Mouse (Mus musculus) layer of hippocampus, postnatal 10 days (tissue): Measurements from ENCODE around the gene Tapt1. TPM values are rescaled to one million over a fixed set of nuclear protein-coding genes. Genes with fewer than 3 reads are reported as not detected.

Source experiments
- DNase-seq, 2 experiments: peaks; one replicate each; pipeline ENCODE4 v3.0.0; 2021; ENCODE audit warnings: low spot score in 2 of 2
- long read RNA-seq: library from polyadenylated mRNA; stranded (forward); transcript quantifications from one replicate; pipeline ENCODE4 v2.0.0, GENCODE M21; 2023
- total RNA-seq, 2 experiments: library from RNA; stranded (reverse); gene quantifications; 2 replicates each; pipeline ENCODE4 v1.2.3; 2021

Gene Tapt1
- total RNA-seq, result 10 to 100 TPM; 42.7 to 47.5 TPM
- long read RNA-seq, transcript Tapt1-201 (14 exons, 3,513 nt), result major isoform, 29 of 34 reads
- long read RNA-seq, partial matches to known transcripts, result 1 of 34 reads
- long read RNA-seq, other reads (novel, unspliced or antisense), result 3 of 34 reads

DNA sequence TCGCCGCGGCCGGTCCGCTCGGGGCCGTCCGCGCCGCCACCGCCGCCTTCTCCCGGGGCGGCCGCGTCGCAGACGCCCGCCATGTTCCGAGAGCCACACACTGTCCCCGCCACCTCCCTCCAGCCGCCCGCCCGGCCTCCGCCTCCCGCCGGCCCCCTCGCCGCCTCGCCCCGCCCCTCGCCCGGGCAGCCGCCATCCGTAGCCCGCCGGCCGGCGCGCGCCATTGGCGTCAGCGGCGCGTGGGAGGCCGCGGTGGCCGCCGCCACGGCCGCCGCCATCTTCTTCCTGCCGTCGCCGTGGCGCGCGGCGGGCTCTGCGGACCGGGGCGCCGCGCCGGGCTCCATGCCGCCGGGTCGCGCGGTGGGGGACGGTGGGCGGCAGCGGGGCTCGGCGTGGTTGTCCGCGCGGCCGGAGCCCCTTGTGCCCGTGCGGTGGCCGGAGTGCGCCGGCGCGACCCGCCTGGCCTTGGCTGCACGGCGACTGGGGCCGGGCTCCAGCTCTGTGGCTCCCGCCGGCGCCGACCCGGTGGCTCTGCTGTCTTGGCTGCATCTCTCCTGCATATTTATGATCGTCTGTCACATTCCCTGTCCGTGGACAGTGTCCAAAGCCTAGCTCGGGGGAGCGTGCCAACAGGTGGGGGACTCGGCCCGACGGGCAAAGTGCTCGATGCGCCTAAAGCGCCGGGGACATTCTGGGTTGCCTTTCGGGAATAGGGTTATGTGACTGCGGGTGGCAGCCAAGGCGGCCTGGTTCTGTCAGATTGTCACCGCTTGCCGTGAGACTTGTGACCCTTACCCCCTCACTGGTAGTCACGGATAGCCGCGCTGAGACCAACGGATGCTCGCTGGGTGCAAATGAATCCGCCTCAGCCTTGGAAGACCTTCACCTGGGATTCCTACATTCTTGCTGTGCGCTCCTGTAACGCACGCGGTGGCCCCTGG lies at the start of gene Tapt1:
TSS of gene Tapt1 (minus strand) at position 106 of the 941 bp plus-strand sequence.
- DNase-seq, result peak; percentile 78 to 90

GRCm38 (mm10) chr5:44271564-44271963 lies 45.1 kb upstream of the Tapt1 start:
- no peak for DNase-seq

DNA sequence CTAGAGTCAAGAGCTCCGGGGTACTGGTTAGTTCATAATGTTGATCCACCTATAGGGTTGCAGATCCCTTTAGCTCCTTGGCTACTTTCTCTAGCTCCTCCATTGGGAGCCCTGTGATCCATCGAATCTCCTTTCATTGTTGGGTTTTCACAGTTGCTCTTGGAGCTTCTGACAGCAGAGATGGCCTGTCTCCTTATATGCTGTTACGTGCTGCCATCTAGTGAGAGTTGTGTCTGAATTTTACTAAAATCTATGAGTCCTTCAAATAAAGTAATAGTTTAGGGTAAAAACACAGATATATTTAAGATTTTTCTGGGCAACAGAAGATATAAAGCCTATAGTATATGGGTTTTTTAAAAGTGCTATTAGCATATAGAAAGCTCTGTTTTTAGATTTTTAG lies 42.1 kb upstream of the Tapt1 start:
- DNase-seq, result peak; percentile 33 to 47

DNA sequence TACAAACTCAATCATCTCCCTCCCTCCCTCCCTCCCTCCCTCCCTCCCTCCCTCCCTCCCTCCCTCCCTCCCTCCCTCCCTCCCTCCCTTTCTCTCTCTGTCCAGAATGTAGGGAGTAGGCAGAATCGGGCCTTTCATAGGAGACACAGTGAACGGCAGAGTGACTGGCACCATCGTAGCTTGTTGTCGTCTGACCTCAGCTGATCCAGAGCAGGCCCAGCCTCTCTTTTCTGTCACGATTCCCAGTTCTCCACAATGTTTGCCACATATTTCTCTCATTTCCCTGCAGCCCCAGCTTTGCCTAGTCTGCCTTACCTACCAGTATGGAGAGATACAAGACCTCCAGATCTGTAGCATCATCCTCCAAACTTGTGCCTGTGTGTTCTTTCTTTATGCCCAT lies 35.3 kb upstream of the Tapt1 start:
- DNase-seq, result no peak

- no peak for DNase-seq
Measured at GRCm38 (mm10) chr5:44261172-44261571, 34.7 kb upstream of the Tapt1 start.

- no peak for DNase-seq
Measured at GRCm38 (mm10) chr5:44259678-44260077, 33.3 kb upstream of the Tapt1 start.

DNA sequence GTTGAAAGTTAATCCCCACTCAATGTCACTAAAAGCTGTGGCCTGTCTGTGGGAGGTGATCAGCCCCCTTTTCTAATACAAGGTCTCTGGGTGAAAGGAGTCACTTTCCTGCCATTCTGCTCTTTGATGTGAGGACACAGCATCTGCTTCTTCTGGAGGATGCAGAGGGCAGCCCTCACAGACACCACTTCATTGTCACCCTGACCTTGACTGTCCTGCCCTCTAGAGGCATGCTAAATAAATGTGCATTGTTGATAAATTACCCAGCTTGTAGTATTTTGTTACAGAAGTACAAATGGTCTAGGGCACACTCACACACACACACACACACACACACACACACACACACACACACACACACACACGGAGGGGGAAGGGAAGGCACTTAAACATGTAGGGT lies 31.7 kb upstream of the Tapt1 start:
- no peak for DNase-seq

- DNase-seq, result no peak
Measured at GRCm38 (mm10) chr5:44257401-44257800, 31.0 kb upstream of the Tapt1 start.

DNA sequence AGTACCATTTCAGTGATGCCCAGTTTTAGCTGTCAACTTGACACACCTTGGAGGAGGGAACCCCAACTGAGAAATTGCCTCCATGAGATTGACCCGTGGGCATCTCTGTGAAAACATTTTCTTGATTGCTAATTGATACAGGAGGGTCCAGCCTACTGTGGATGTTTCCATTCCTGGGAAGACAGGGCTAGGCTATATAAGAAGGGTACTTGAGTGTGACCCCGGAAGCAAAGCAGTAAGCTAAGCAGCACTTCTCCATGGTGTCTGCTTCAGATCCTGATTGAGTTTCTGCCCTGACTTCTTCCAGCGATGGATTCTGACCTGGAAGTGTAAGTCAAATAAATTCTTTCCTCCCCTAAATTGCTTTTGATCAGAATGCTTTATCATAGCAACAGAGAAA lies 30.1 kb upstream of the Tapt1 start:
- no peak for DNase-seq

DNA sequence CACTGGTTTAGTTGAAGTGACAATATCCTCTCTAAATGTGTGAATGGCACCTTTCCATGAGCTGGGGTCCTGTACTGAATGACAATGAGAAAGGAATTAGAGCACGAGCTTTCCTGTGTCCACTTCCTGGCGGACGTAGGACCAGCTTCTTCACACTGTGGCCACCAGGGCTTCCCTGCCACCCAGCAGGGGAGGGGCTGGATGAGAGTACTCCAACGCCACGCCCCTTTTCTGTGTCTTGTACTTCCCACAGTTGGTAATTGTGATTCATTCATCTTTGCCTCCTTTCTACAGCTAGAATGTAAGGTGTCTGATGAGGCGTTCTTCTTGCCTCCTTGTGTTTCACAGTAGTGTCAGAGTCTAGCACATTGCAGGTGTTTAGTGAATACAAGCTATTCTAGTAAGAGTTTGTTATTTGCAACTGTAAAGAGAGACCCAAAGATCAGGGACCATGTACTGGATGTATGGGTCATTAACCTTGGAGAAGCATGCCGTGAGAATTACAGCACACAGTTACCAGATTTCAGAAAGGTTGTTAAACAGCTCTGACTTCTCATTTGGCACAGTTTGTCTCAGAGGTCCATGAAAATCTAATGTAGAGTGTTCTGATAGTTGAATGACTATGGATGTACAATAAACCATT lies 29.5 kb upstream of the Tapt1 start:
- DNase-seq, result no peak

DNA sequence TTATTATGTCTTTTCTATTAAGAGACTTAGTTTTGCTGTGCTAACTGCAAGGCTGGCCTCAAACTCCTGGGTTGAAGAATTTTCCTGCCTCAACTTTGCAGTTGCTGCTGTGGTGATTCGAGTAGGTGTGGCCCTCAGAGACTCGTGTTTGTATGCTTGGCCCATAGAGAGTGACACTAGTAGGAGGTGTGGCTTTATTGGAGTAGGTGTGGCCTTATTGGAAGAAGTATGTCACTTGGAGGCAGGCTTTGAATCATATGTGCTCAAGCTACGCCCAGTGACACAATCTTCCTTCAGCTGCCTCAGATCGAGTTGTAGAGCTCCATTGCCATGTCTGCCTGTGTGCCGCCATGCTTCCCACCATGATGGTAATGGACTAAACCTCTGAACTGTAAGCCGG lies 27.0 kb upstream of the Tapt1 start:
- DNase-seq, result no peak

- DNase-seq, result no peak
Measured at GRCm38 (mm10) chr5:44252395-44252794, 26.0 kb upstream of the Tapt1 start.

DNA sequence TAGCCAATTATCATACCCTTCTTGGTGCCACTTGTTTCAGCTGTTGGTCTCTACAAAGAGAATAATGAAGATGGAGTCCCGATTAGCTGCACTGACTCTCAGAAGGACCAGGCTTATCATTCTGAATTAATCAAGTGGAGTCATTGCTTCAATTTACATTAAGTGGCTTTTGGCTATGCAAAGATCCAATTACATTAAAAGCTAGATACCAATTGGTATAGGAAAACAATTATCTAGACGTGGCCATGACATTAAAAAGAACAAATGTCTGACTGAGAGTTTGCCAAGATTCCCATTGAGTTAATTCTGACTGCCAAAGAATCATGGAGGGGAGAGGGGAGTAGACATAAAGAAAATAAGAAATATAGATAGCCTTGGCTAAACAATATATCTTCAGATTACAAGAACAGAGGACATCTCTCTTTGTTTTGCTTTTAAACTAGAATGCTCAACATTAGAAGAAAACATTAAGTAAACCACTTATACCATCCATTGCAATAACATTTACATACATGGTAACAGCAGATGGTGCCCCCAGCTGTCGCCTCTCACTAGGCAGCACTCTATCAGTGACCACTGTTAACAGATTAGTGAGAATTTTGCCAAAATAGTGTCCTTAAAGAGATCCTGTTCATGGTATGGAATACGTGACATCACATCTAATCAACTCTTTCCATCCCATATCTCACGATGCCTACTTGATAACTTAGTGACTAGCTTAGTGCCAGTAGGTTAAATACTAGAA lies 24.0 kb upstream of the Tapt1 start:
- DNase-seq, result no peak

GRCm38 (mm10) chr5:44249363-44249762 lies 22.9 kb upstream of the Tapt1 start:
- DNase-seq, result no peak

DNA sequence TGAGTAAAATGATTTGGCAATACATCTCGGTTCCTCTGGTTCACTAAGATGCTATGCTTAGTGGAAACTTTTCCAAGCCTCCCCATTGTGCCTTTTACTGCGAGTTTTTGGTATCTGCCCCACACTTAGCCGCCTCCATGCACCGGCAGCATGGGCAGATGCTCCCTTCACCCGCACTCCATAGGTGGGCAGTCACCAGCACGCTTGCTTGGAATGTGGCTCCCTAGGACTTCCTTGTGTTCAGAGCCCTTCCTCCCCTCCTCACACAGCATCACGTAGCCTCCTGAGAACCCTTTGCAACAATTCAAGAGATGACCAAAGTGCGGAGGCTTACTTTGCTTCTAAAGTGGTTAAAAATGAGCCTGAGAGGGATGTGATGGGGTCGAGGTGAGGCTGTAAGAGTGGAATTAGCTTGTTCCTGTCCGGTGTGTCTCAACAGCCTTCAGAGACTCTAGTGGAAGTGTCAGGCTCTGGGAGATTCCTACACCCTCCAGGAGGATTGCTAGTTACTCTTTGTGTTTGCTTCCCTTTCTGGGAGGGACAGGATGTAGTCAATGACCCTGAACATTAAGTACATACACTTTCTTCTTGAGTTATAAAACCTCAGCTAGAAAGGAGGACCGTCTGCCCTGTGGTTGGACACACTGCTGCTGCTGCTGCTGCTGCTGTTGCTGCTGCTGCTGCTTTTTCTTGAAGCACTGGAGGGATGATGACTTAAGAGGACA lies 20.2 kb upstream of the Tapt1 start:
- no peak for DNase-seq

DNA sequence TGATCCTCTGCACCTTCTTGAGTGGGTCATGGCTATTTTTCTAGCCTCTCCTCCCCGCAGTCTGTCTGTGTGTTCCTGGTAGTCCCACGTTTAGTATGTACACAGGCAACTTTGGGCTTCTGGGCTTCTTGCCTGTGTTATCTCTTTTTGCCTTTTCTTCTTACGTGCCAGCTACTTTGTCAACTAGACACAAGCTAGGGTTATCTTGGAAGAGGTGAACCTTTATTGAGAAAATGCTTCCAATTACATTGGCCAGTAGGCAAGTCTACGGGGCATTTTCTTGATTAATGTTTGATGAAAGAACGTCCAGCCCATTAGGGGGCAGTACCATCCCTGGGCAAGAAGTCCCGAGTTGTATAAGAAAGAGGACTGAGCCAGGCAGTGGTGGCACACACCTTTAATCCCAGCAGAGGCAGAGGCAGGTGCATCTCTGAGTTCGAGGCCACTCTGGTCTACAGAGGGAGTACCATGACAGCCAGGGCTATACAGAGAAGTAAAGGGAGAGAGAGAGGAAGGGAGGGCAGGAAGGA lies 18.5 kb upstream of the Tapt1 start:
- DNase-seq, result no peak

GRCm38 (mm10) chr5:44242828-44243227 lies 16.4 kb upstream of the Tapt1 start:
- DNase-seq, result no peak

GRCm38 (mm10) chr5:44241726-44242125 lies 15.3 kb upstream of the Tapt1 start:
- no peak for DNase-seq

GRCm38 (mm10) chr5:44239187-44240136 lies 13.0 kb upstream of the Tapt1 start:
- no peak for DNase-seq
